In genomic region chr1:126152217-126152616, GRCm38 (mm10) we compare ENCODE assay signal across 12 mouse cellular contexts.
A peak's percentile ranks its signal among the peaks of the same experiment; 100 is the strongest.
DNase-seq lines count a peak whose midpoint lies in the region; ATAC-seq and TF ChIP-seq lines count a peak whose summit lies in the region.
"Had no signal": no experiment of that assay in that cellular context is flagged by ENCODE, and none has a peak within 500 bp of the region (broad histone marks: within the 10 kb centered on the region; RNA-seq: fewer than 3 reads in every experiment).

No protein-coding gene starts in this region.

- no peak for ATAC-seq in cerebellum, adult (ENCODE audit: insufficient number of reproducible peaks, low FRiP score, low TSS enrichment)
- ATAC-seq in midbrain, embryonic 16.5 days = peak; percentile 51; the same call in 1 of the 2 replicates
- ATAC-seq in midbrain, embryonic 11.5 days (ENCODE audit: low FRiP score) = no peak

- H3K27ac ChIP-seq in cerebellum, adult 2 months (ENCODE audit: insufficient read depth, low read length) = no peak overlapping the region
- H3K27ac ChIP-seq in midbrain, embryonic 16.5 days (ENCODE audit: low read length) = no peak overlapping the region
- H3K27ac ChIP-seq in midbrain, embryonic 11.5 days (ENCODE audit: low read depth, low read length) = no peak overlapping the region
- H3K27ac ChIP-seq: limb, embryonic 12.5 days; neural tube, embryonic 15.5 days had no signal

- no peaks in the 10 kb centered on the region for H3K9me3 ChIP-seq in midbrain, embryonic 16.5 days (replicated peaks; ENCODE audit: control insufficient read depth, low read length, poor library complexity, severe bottlenecking)
- no peaks in the 10 kb centered on the region for H3K9me3 ChIP-seq in midbrain, embryonic 11.5 days (ENCODE audit: control insufficient read depth, low read length)
- H3K9me3 ChIP-seq: limb, embryonic 12.5 days; neural tube, embryonic 15.5 days had no signal

- no peaks in the 10 kb centered on the region for H3K27me3 ChIP-seq in cerebellum, adult 2 months (ENCODE audit: control insufficient read depth, insufficient read depth, low read length)
- no peaks in the 10 kb centered on the region for H3K27me3 ChIP-seq in midbrain, embryonic 16.5 days (ENCODE audit: control insufficient read depth, insufficient read depth, low read depth, low read length)
- no peaks in the 10 kb centered on the region for H3K27me3 ChIP-seq in midbrain, embryonic 11.5 days (ENCODE audit: control insufficient read depth, insufficient read depth, low read length)
- H3K27me3 ChIP-seq: limb, embryonic 12.5 days; megakaryocyte, embryonic 14.5 days; neural tube, embryonic 15.5 days had no signal

- no peak for TF ChIP-seq CTCF in cerebellum, adult 2 months (IDR thresholded peaks at IDR 0.05; ENCODE audit: borderline replicate concordance, insufficient read depth, low read depth, low read length)

- H3K4me2 ChIP-seq in midbrain, embryonic 16.5 days (ENCODE audit: low read length) = no peak overlapping the region
- H3K4me2 ChIP-seq in midbrain, embryonic 11.5 days = no peak overlapping the region
- H3K4me2 ChIP-seq: limb, embryonic 12.5 days; neural tube, embryonic 15.5 days had no signal

- intact Hi-C loops in left cerebral cortex, postnatal 4 days (cut with DNase I) = no loop called here

- no peak for TF ChIP-seq POLR2A in cerebellum, adult 2 months (IDR thresholded peaks at IDR 0.05; ENCODE audit: borderline replicate concordance, insufficient read depth, low read length)

- no peaks in the 10 kb centered on the region for H3K36me3 ChIP-seq in midbrain, embryonic 16.5 days (ENCODE audit: control insufficient read depth, insufficient read depth, low read length)
- no peaks in the 10 kb centered on the region for H3K36me3 ChIP-seq in midbrain, embryonic 11.5 days (ENCODE audit: control insufficient read depth, insufficient read depth, low read length)
- H3K36me3 ChIP-seq: limb, embryonic 12.5 days; neural tube, embryonic 15.5 days had no signal

- 36% methylated on average over 6 of the region's 6 CpGs for WGBS in cerebellum, adult 2 months
- 88% methylated on average over 6 of the region's 6 CpGs for WGBS in midbrain, embryonic 16.5 days
- WGBS in midbrain, embryonic 11.5 days = 85% methylated on average over 6 of the region's 6 CpGs

- H3K4me3 ChIP-seq in cerebellum, adult 2 months (replicated peaks; ENCODE audit: insufficient read depth, low read depth, low read length) = no peak overlapping the region
- no peak overlapping the region for H3K4me3 ChIP-seq in midbrain, embryonic 16.5 days (ENCODE audit: low read depth, low read length)
- H3K4me3 ChIP-seq in midbrain, embryonic 11.5 days (ENCODE audit: low read depth, low read length) = no peak overlapping the region
- H3K4me3 ChIP-seq: limb, embryonic 12.5 days; megakaryocyte, embryonic 14.5 days; neural tube, embryonic 15.5 days had no signal

- no peak overlapping the region for H3K9ac ChIP-seq in midbrain, embryonic 16.5 days (ENCODE audit: low read depth, low read length)
- H3K9ac ChIP-seq in midbrain, embryonic 11.5 days (ENCODE audit: low read length) = no peak overlapping the region
- H3K9ac ChIP-seq: limb, embryonic 12.5 days; neural tube, embryonic 15.5 days had no signal

- peak; percentile 10 to 22 for DNase-seq in cerebellum, adult 2 months
- DNase-seq in midbrain, embryonic 11.5 days (ENCODE audit: low spot score, missing footprints) = no peak
- peak; percentile 51 for DNase-seq in left cerebral cortex, postnatal 4 days
- DNase-seq in right cerebral cortex, postnatal 14 days = peak; percentile 8
- no peak for DNase-seq in kidney, adult 8-10 months
- DNase-seq in embryo, embryonic 10.5 days (ENCODE audit: low spot score) = no peak
- DNase-seq: B cell, adult 2 months had no signal

- no peaks in the 10 kb centered on the region for H3K4me1 ChIP-seq in cerebellum, adult 2 months (ENCODE audit: control insufficient read depth, insufficient read depth, low read length)
- H3K4me1 ChIP-seq in midbrain, embryonic 16.5 days (ENCODE audit: control insufficient read depth, insufficient read depth, low read length) = no peaks in the 10 kb centered on the region
- H3K4me1 ChIP-seq in midbrain, embryonic 11.5 days (ENCODE audit: control insufficient read depth, insufficient read depth, low read length) = no peaks in the 10 kb centered on the region
- H3K4me1 ChIP-seq: limb, embryonic 12.5 days; neural tube, embryonic 15.5 days had no signal

Comparison
In these comparisons a context has a peak if more than half of its experiments do, and no peak if none do; other contexts are left out.
1. DNase-seq: peak in cerebellum, adult 2 months (2 of 2), left cerebral cortex, postnatal 4 days (single experiment) and right cerebral cortex, postnatal 14 days (single experiment); none in midbrain, embryonic 11.5 days (single experiment), kidney, adult 8-10 months (0 of 2) and embryo, embryonic 10.5 days (single experiment).